Comparison of ENCODE assay signal across 11 mouse cellular contexts in the genomic region with DNA sequence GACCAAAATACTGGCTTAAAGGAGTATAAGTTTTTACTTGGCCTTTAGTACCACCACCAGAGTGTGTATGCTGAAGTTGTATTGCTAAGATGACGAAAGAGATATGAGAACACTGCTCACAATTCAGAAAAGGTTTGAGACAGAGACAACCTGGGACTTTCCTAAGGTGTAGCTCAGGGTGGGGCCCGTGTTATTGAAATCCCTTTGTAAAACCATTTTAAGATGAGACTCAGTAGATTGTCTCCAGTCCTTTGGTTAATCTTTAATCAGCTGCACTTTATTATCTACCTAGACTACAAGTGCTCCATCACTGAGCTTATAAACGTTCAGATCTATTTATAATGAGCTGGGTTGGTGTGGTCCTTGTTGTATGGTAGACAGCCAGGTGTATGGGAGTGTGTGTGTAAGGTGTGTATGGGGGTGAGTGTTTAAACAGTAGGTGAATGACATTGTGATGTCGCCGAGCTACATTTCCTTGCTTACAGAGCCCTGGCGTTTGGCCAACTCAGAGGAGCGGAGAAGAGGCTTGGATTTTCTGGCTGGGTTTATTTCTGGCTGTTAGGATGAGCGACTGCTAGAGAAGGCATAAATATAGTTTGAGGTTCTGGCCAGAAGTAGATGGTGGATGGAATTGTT. TPM values are rescaled to one million over a fixed set of nuclear protein-coding genes. Genes with fewer than 3 reads are reported as not detected.
DNase-seq lines count a peak whose midpoint lies in the region; ATAC-seq and TF ChIP-seq lines count a peak whose summit lies in the region.
"Had no signal": no experiment of that assay in that cellular context is flagged by ENCODE, and none has a peak within 500 bp of the region (broad histone marks: within the 10 kb centered on the region; RNA-seq: fewer than 3 reads in every experiment).

No protein-coding gene starts in this region.

- H3K9ac ChIP-seq in forebrain, embryonic 14.5 days (ENCODE audit: low read length) = no peak overlapping the region
- H3K9ac ChIP-seq in forebrain, embryonic 12.5 days = no peak overlapping the region
- no peak overlapping the region; the same call in 1 of the 2 replicates for H3K9ac ChIP-seq in liver, postnatal 0 days (replicated peaks)
- H3K9ac ChIP-seq in liver, embryonic 11.5 days (ENCODE audit: low read depth, low read length) = no peak overlapping the region
- H3K9ac ChIP-seq: embryonic facial prominence, embryonic 15.5 days had no signal

- 76% methylated on average over 8 of the region's 8 CpGs for WGBS in forebrain, embryonic 14.5 days
- 94% methylated on average over 8 of the region's 8 CpGs for WGBS in forebrain, embryonic 12.5 days
- WGBS in liver, postnatal 0 days (ENCODE audit: insufficient replicate concordance) = 58% methylated on average over 8 of the region's 8 CpGs
- WGBS in liver, embryonic 11.5 days = 85% methylated on average over 8 of the region's 8 CpGs

- peaks cover 7% of the 10 kb centered on the region; the same call in 1 of the 2 replicates for H3K4me1 ChIP-seq in forebrain, embryonic 14.5 days (ENCODE audit: control insufficient read depth, insufficient read depth, low read length)
- peaks cover 4% of the 10 kb centered on the region; the same call in 1 of the 2 replicates for H3K4me1 ChIP-seq in forebrain, embryonic 12.5 days
- peaks cover 7% of the 10 kb centered on the region for H3K4me1 ChIP-seq in liver, postnatal 0 days (ENCODE audit: insufficient read depth)
- H3K4me1 ChIP-seq in liver, embryonic 11.5 days (replicated peaks; ENCODE audit: control insufficient read depth, insufficient read depth, low read length) = peaks cover 2% of the 10 kb centered on the region; the same call in 1 of the 2 replicates

- intact Hi-C loops in heart, postnatal 10 days (cut with DNase I) = no loop called here

- no peaks in the 10 kb centered on the region for H3K9me3 ChIP-seq in forebrain, embryonic 14.5 days (replicated peaks; ENCODE audit: control insufficient read depth, low read length)
- H3K9me3 ChIP-seq in forebrain, embryonic 12.5 days = no peaks in the 10 kb centered on the region
- no peaks in the 10 kb centered on the region for H3K9me3 ChIP-seq in liver, postnatal 0 days (ENCODE audit: low read length)
- no peaks in the 10 kb centered on the region for H3K9me3 ChIP-seq in liver, embryonic 11.5 days (ENCODE audit: control insufficient read depth, low read length)
- H3K9me3 ChIP-seq: embryonic facial prominence, embryonic 15.5 days had no signal

- H3K27me3 ChIP-seq in forebrain, embryonic 14.5 days (replicated peaks; ENCODE audit: control insufficient read depth, insufficient read depth, low read length) = no peaks in the 10 kb centered on the region
- H3K27me3 ChIP-seq in forebrain, embryonic 12.5 days = no peaks in the 10 kb centered on the region
- no peaks in the 10 kb centered on the region for H3K27me3 ChIP-seq in liver, postnatal 0 days (ENCODE audit: insufficient read depth, low read length)
- no peaks in the 10 kb centered on the region for H3K27me3 ChIP-seq in liver, embryonic 11.5 days (replicated peaks; ENCODE audit: control insufficient read depth, insufficient read depth, low read length)
- H3K27me3 ChIP-seq: CH12.LX; embryonic facial prominence, embryonic 15.5 days had no signal

- no peak overlapping the region for H3K4me3 ChIP-seq in forebrain, embryonic 14.5 days (ENCODE audit: low read depth, low read length)
- no peak overlapping the region for H3K4me3 ChIP-seq in forebrain, embryonic 12.5 days (replicated peaks)
- H3K4me3 ChIP-seq in liver, postnatal 0 days (ENCODE audit: low read depth, low read length) = no peak overlapping the region
- no peak overlapping the region for H3K4me3 ChIP-seq in liver, embryonic 11.5 days (ENCODE audit: low read depth, low read length)
- H3K4me3 ChIP-seq: embryonic facial prominence, embryonic 15.5 days had no signal

- peak; percentile 33 for DNase-seq in forebrain, embryonic 14.5 days (ENCODE audit: low spot score)
- DNase-seq in liver, postnatal 0 days = no peak
- DNase-seq in liver, embryonic 11.5 days (ENCODE audit: low spot score) = no peak
- peak; percentile 58 to 70 for DNase-seq in heart, postnatal 10 days
- DNase-seq in lung, postnatal 10 days = peak; percentile 57
- no peak for DNase-seq in urinary bladder, postnatal 25 days (ENCODE audit: low spot score)
- DNase-seq in thymus, postnatal 4 days = no peak

- TF ChIP-seq CTCF in liver, postnatal 0 days (IDR thresholded peaks at IDR 0.05; ENCODE audit: low read depth) = no peak

- H3K36me3 ChIP-seq in forebrain, embryonic 14.5 days (ENCODE audit: control insufficient read depth, insufficient read depth, low read length) = no peaks in the 10 kb centered on the region
- no peaks in the 10 kb centered on the region for H3K36me3 ChIP-seq in forebrain, embryonic 12.5 days (replicated peaks)
- no peaks in the 10 kb centered on the region for H3K36me3 ChIP-seq in liver, postnatal 0 days (replicated peaks; ENCODE audit: insufficient read depth, low read length)
- H3K36me3 ChIP-seq in liver, embryonic 11.5 days (ENCODE audit: control insufficient read depth, insufficient read depth, low read length) = no peaks in the 10 kb centered on the region
- H3K36me3 ChIP-seq: embryonic facial prominence, embryonic 15.5 days had no signal

- ATAC-seq in forebrain, embryonic 14.5 days = no peak
- ATAC-seq in forebrain, embryonic 12.5 days (ENCODE audit: low FRiP score) = no peak
- ATAC-seq in liver, postnatal 0 days = no peak
- ATAC-seq in liver, embryonic 11.5 days (replicated peaks; ENCODE audit: low FRiP score) = no peak
- ATAC-seq: midbrain, embryonic 16.5 days had no signal

- no peak overlapping the region for H3K27ac ChIP-seq in forebrain, embryonic 14.5 days (ENCODE audit: low read depth, low read length)
- H3K27ac ChIP-seq in forebrain, embryonic 12.5 days = no peak overlapping the region
- no peak overlapping the region for H3K27ac ChIP-seq in liver, postnatal 0 days (ENCODE audit: low read depth)
- H3K27ac ChIP-seq in liver, embryonic 11.5 days (ENCODE audit: low read depth, low read length) = no peak overlapping the region
- H3K27ac ChIP-seq: embryonic facial prominence, embryonic 15.5 days had no signal

- TF ChIP-seq EP300 in liver, postnatal 0 days (IDR thresholded peaks at IDR 0.05; ENCODE audit: low read depth) = no peak

- no peak overlapping the region for H3K4me2 ChIP-seq in forebrain, embryonic 14.5 days (ENCODE audit: low read length)
- H3K4me2 ChIP-seq in forebrain, embryonic 12.5 days = no peak overlapping the region
- peak overlapping the region; percentile 36 for H3K4me2 ChIP-seq in liver, postnatal 0 days (ENCODE audit: low read depth, low read length)
- no peak overlapping the region for H3K4me2 ChIP-seq in liver, embryonic 11.5 days
- H3K4me2 ChIP-seq: embryonic facial prominence, embryonic 15.5 days had no signal

RNA-seq across cellular contexts. Expression of a gene that starts 21.1 kb away (rescaled TPM):
- polyA plus RNA-seq in forebrain, embryonic 14.5 days (2014; fragmentation: Nextera tagmentation; extraction: Ambion mirVana) = 3.6 and 5.3 TPM in 2 replicates
- 3.1 and 3.8 TPM in 2 replicates for polyA plus RNA-seq in forebrain, embryonic 12.5 days (2016; fragmentation: Nextera tagmentation; extraction: Ambion mirVana)
- polyA plus RNA-seq in liver, postnatal 0 days (2015; fragmentation: Nextera tagmentation; extraction: Ambion mirVana) = 0.86 and 0.92 TPM in 2 replicates
- polyA plus RNA-seq in liver, embryonic 11.5 days (2014; fragmentation: Nextera tagmentation; extraction: Ambion mirVana) = 1.9 and 2.7 TPM in 2 replicates
- total RNA-seq in heart, postnatal 10 days (2021) = 10 to 100 TPM; 44.8 to 47.1 TPM

Comparison
In these comparisons a context has a peak if more than half of its experiments do, and no peak if none do; other contexts are left out.
1. DNase-seq: peak in forebrain, embryonic 14.5 days (single experiment), heart, postnatal 10 days (2 of 2) and lung, postnatal 10 days (single experiment); none in liver, postnatal 0 days (single experiment), liver, embryonic 11.5 days (single experiment), urinary bladder, postnatal 25 days (single experiment) and thymus, postnatal 4 days (single experiment).